Mouse (Mus musculus): ENCODE data around the gene Gm27029. TPM values are rescaled to one million over a fixed set of nuclear protein-coding genes. Genes with fewer than 3 reads are reported as not detected.

Gene Gm27029
- polyA plus RNA-seq, 1 experiment from 2014 or later, result 15.0 TPM

DNA sequence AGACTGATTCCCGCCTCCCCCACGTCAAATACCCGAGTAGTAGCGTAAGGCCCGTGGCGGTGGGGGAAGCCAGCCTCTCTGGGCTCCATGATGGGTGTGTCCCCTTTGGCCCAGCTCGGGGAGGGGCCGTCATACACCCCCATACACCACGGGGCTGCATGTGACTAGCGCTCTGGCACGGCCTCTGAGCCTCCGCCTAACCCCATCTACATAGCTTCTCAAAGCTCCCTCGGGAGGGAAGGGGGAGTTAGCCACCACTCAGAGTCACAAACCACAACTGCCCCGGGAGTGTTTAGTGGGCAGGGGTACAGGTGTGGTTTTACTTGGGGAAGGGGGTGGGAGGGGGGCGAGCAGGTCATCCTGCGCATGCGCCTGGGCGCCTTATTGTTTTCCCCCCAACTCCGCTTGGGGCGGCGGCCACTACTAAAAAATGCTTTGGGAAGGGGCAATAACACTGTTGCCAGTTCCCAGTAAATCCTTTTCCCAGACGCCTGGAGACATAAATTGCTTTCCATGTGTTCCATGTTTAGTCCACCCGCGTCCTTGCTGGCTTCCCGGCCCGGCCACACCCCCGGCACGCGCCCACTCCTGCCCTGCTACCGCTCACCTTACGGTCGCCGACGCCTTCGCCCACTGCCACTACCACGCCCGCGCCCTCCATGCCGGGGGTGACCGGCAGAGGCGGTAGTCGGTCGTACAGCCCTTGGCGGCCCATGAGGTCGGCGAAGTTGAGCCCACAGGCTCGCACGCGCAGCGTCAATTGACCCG lies 40.7 kb upstream of the Gm27029 start:
- peaks cover 74% of the 10 kb centered on the region for H3K4me1 ChIP-seq
- H3K9me3 ChIP-seq (replicated peaks), result no peaks in the 10 kb centered on the region
- peak; percentile 79 for DNase-seq (ENCODE audit: low spot score)
- peak overlapping the region; percentile 82 for H3K27ac ChIP-seq
- 1% methylated on average over 51 of the region's 51 CpGs for WGBS
- peaks cover 30% of the 10 kb centered on the region for H3K27me3 ChIP-seq (ENCODE audit: low read depth, poor library complexity, severe bottlenecking)
- H3K36me3 ChIP-seq, result peaks cover 5% of the 10 kb centered on the region; the same call in 1 of the 2 replicates
- H3K4me3 ChIP-seq, result peak overlapping the region; percentile 67

DNA sequence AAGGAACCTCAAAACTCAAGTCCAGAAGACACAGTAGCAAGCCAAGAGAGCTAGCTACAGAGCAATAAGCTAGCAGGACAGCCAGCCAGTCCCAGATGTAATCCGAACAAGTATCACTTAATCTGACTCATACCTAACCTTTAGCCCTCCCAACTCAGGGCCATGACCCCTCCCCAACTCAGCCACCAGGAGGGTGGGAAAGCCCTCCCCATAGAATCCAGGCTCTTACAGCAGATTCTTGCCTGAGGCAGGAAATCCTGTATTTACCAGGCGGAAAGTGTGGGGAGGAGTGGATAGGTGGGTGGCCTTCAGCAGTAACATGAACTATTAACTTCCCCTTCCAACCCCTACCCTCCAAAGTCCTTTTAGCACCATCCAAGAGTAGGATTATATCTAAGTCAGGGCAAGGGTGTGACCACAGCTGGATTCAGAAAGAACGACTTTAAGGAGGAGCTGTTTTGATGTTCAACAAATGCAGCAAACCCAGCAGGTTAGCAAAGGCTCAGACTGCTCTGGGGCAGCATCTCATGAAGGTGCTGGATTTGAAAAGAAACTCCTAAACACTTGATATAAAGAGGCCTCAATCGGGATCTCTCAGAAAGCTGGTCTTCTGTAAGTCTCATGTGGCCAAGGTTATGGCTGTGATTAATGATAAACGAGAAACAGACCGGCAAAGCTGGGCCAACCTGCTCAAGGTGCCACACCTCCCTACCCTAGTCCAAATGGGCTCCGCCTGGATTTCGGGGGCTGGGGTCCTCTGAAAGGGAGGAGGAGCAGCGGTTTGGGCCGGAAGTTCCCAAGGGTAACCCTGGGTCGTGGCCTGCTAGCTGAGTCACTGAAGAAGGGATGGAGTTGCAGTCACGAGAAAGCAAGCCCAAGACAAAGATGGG lies 39.9 kb upstream of the Gm27029 start, which contains the start of gene Rnd2:
Gene Rnd2, plus strand, starts transcription at position 789 of the 890 bp plus-strand sequence.
- WGBS, result 10% methylated on average over 12 of the region's 12 CpGs
- Histone ChIP-seq H3K36me3 (peaks cover 7% of the 10 kb centered on the region; the same call in 1 of the 2 replicates), H3K27ac (peak within 1 kb of the TSS; percentile 82), H3K4me3 (peak within 1 kb of the TSS; percentile 67), H3K9me3 (replicated peaks) (no peaks in the 10 kb centered on the region), H3K4me1 (peaks cover 80% of the 10 kb centered on the region), H3K27me3 (ENCODE audit: low read depth, poor library complexity, severe bottlenecking) (peaks cover 22% of the 10 kb centered on the region)
- peak; percentile 56 for DNase-seq (ENCODE audit: low spot score)

DNA sequence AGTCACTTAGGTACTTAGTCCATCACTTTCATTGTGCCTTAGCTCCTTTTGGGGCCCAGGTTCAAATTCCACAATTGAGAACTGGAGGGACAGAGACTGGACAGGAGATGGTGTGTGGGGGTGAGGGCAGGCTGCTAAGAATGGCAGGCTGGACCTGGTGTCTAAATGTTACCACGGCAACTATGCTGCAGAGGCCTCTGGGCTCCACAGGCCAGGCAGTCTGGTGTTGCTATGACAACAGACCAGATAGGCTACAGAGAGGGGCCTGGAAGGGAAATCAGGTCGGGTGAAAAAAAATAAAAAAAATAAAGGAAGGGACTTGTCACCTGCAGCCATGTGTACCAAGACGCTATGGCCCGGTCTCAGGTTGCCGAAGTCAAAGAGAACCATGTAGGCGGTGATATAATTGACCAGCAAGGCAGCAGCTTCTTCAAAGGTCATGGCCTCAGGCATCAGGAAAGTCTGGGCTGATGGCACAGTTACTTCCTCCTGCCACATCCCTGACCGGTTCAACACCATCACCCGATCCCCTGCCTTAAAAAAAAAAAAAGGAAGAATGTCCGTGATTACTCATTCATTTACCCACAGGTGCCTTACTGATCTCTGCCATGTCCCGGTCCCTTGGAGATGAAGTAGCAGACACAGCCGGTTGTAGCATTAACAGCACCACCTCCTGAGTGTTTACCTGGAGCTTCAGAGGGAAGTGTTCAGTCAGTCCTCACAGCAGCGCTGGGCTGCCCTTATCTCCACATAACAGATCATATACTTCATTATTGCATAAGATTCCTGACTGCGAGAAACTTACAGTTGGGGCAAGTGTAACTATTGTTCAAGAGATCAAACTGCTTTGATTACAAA lies 38.2 kb upstream of the Gm27029 start:
- DNase-seq (ENCODE audit: low spot score), result no peak
- Histone ChIP-seq H3K27ac (0 out of 2 replicates have a peak overlapping the region, but pooled peaks have one; percentile 5), H3K4me3 (peak overlapping the region; percentile 2; the same call in 1 of the 2 replicates), H3K27me3 (ENCODE audit: low read depth, poor library complexity, severe bottlenecking) (peaks cover 10% of the 10 kb centered on the region), H3K36me3 (peaks cover 7% of the 10 kb centered on the region; the same call in 1 of the 2 replicates), H3K9me3 (replicated peaks) (no peaks in the 10 kb centered on the region), H3K4me1 (peaks cover 82% of the 10 kb centered on the region)
- WGBS, result 46% methylated on average over 13 of the region's 13 CpGs

DNA sequence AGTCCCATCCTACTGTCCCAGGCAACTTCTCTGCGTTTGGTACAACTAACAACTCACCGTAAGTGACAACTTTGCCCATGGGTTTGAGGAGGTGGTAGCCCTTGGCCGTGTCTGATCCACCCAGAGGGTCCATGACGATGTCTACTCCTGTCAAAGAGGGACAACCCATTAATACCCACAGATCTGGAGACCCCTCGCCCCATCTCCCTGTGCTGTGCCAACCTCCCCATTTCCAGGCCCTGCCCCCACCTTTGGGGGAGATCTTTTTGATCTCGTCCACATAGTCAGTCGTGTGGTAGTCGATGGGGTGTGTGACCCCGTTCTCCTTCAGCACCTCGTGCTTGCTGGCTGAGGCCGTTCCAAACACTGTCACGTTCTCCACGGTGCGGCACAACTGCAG lies 37.5 kb upstream of the Gm27029 start:
- DNase-seq (ENCODE audit: low spot score), result no peak
- Histone ChIP-seq H3K4me3 (peak overlapping the region; percentile 2; the same call in 1 of the 2 replicates), H3K27me3 (ENCODE audit: low read depth, poor library complexity, severe bottlenecking) (peaks cover 8% of the 10 kb centered on the region), H3K9me3 (replicated peaks) (no peaks in the 10 kb centered on the region), H3K27ac (0 out of 2 replicates have a peak overlapping the region, but pooled peaks have one; percentile 5), H3K36me3 (peaks cover 7% of the 10 kb centered on the region; the same call in 1 of the 2 replicates), H3K4me1 (peaks cover 79% of the 10 kb centered on the region)
- WGBS, result 93% methylated on average over 14 of the region's 14 CpGs

DNA sequence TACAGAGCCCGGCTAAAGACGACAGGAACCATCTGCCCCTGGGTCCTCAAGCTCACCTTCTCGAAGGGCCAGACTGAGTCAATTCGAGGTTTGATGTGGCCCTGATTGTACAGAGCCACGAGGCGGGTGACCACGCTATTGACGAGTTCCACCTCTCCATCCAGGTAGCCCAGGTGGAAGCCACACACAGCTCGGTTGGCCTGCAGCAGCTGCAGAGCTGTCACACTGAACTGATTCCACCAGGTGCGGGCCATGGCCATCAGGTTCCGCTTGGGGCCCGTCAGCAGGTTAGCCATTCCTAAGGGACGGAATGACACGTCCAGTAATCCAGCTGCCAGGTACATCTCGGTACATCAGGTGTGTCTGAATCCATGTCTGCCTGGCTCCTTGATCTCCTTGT lies 35.7 kb upstream of the Gm27029 start:
- Histone ChIP-seq H3K36me3 (peaks cover 7% of the 10 kb centered on the region; the same call in 1 of the 2 replicates), H3K27ac (0 out of 2 replicates have a peak overlapping the region, but pooled peaks have one; percentile 27), H3K9me3 (replicated peaks) (no peaks in the 10 kb centered on the region), H3K27me3 (ENCODE audit: low read depth, poor library complexity, severe bottlenecking) (no peaks in the 10 kb centered on the region), H3K4me3 (no peak overlapping the region), H3K4me1 (peaks cover 65% of the 10 kb centered on the region)
- WGBS, result 86% methylated on average over 15 of the region's 15 CpGs
- no peak for DNase-seq (ENCODE audit: low spot score)

DNA sequence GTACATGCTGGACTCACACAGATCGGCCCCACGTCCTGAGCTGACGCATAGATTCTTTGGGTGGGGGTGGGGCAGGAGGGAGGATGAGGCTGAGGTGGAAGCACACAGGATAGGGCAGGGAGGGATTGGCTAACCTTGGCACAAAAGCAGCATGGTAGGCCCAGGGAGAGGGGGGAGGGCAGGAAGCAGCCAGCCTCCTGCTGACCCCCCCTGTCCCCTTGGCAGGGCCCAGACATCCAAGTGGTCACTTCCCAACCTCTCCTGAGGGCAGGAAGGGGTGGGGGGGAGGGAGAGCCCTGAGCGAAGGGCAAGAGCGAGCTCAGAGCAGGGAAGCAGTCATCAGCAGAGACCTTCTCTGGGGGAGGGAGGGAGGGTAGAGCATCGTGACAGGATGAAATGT lies 35.1 kb upstream of the Gm27029 start:
- Histone ChIP-seq H3K4me3 (no peak overlapping the region), H3K27ac (peak overlapping the region; percentile 27), H3K4me1 (peaks cover 60% of the 10 kb centered on the region), H3K9me3 (replicated peaks) (no peaks in the 10 kb centered on the region), H3K27me3 (ENCODE audit: low read depth, poor library complexity, severe bottlenecking) (no peaks in the 10 kb centered on the region), H3K36me3 (peaks cover 7% of the 10 kb centered on the region; the same call in 1 of the 2 replicates)
- 26% methylated on average over 6 of the region's 6 CpGs for WGBS
- DNase-seq (ENCODE audit: low spot score), result no peak

DNA sequence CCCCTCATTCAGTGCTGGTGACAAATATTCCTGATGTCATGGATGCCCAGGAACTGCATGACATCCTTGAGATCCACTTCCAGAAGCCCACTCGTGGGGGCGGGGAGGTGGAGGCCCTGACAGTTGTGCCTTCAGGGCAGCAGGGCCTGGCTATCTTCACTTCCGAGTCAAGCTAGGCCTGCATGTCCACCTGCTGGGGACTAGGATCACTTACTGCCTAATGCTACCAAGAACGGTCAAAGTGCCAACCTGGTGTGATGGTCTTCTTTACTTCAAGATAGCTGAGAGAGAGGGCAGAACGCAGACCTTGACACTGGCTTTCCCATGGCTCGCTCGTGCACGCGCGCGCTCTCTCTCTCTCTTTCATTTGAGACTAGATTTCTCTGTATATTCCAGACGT lies 33.6 kb upstream of the Gm27029 start:
- H3K4me1 ChIP-seq, result peaks cover 46% of the 10 kb centered on the region
- no peak for DNase-seq (ENCODE audit: low spot score)

DNA sequence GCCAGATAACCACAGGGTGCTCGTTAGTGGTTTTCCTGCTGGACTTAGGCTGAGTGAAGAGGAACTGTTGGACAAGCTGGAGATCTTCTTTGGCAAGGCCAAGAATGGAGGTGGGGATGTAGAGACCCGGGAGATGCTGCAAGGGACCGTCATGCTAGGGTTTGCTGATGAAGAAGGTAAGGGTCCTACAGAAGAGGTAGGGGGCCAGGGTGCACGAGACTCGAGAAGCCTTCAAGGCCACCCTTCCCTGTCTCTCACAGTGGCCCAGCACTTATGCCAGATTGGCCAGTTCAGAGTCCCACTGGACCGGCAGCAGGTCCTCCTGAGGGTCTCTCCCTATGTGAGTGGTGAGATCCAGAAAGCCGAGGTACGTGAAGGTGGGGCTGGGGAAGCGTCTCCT lies 33.0 kb upstream of the Gm27029 start:
- Histone ChIP-seq H3K36me3 (peaks cover 7% of the 10 kb centered on the region; the same call in 1 of the 2 replicates), H3K4me1 (peaks cover 40% of the 10 kb centered on the region)

More for the DNA sequence above, 33.6 kb upstream of the Gm27029 start:
- no peak overlapping the region for H3K4me3 ChIP-seq
- no peaks in the 10 kb centered on the region for H3K27me3 ChIP-seq (ENCODE audit: low read depth, poor library complexity, severe bottlenecking)
- H3K27ac ChIP-seq, result no peak overlapping the region
- no peaks in the 10 kb centered on the region for H3K9me3 ChIP-seq (replicated peaks)
- peaks cover 7% of the 10 kb centered on the region; the same call in 1 of the 2 replicates for H3K36me3 ChIP-seq
- 84% methylated on average over 12 of the region's 12 CpGs for WGBS

DNA sequence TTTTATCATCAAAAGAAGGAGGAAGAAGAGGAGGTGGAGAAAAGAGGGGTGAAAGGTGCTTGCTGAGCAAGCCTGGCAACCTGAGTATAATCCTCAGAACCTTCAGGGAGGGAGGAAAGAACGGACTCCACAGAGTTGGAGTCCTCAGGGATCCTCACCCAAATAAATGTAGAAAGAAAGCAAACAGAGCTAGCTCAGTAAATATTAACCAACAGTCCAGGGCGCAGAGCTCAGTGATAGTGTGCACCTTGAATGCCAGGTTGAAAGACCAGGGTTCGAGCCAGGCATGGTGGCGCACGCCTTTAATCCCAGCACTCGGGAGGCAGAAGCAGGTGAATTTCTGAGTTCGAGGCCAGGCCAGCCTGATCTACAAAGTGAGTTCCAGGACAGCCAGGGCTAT lies 31.0 kb upstream of the Gm27029 start:
- Histone ChIP-seq H3K27ac (no peak overlapping the region), H3K4me3 (no peak overlapping the region), H3K4me1 (peaks cover 31% of the 10 kb centered on the region), H3K27me3 (ENCODE audit: low read depth, poor library complexity, severe bottlenecking) (no peaks in the 10 kb centered on the region), H3K36me3 (peaks cover 4% of the 10 kb centered on the region; the same call in 1 of the 2 replicates), H3K9me3 (replicated peaks) (no peaks in the 10 kb centered on the region)
- WGBS, result 88% methylated on average over 7 of the region's 7 CpGs
- no peak for DNase-seq (ENCODE audit: low spot score)

More for the DNA sequence above, 33.0 kb upstream of the Gm27029 start:
- no peaks in the 10 kb centered on the region for H3K27me3 ChIP-seq (ENCODE audit: low read depth, poor library complexity, severe bottlenecking)
- DNase-seq (ENCODE audit: low spot score), result no peak
- WGBS, result 90% methylated on average over 9 of the region's 9 CpGs
- H3K4me3 ChIP-seq, result no peak overlapping the region
- no peaks in the 10 kb centered on the region for H3K9me3 ChIP-seq (replicated peaks)
- no peak overlapping the region for H3K27ac ChIP-seq

DNA sequence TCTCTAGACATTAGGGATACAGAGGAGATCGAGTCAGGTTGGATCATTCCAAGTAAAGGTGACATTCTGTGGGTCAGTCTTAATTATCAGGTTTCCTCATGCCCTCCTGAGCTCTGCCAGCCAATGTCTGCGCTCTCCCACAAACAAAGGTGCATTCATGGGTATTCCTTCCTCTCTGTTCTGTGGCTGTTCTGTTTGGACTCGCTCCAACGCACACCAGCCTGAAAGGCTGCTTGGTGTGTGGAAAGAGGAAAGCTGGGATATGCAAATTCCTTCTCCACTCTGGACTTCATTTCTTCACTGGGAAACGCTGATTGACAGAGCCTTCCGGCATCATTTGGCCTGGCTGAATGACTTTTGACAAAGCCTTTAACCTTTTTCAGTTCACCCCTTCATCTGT lies 30.1 kb upstream of the Gm27029 start:
- Histone ChIP-seq H3K4me1 (peaks cover 23% of the 10 kb centered on the region), H3K4me3 (no peak overlapping the region), H3K27ac (no peak overlapping the region), H3K27me3 (ENCODE audit: low read depth, poor library complexity, severe bottlenecking) (no peaks in the 10 kb centered on the region), H3K9me3 (replicated peaks) (no peaks in the 10 kb centered on the region), H3K36me3 (no peaks in the 10 kb centered on the region)
- 78% methylated on average over 6 of the region's 6 CpGs for WGBS
- DNase-seq (ENCODE audit: low spot score), result no peak

DNA sequence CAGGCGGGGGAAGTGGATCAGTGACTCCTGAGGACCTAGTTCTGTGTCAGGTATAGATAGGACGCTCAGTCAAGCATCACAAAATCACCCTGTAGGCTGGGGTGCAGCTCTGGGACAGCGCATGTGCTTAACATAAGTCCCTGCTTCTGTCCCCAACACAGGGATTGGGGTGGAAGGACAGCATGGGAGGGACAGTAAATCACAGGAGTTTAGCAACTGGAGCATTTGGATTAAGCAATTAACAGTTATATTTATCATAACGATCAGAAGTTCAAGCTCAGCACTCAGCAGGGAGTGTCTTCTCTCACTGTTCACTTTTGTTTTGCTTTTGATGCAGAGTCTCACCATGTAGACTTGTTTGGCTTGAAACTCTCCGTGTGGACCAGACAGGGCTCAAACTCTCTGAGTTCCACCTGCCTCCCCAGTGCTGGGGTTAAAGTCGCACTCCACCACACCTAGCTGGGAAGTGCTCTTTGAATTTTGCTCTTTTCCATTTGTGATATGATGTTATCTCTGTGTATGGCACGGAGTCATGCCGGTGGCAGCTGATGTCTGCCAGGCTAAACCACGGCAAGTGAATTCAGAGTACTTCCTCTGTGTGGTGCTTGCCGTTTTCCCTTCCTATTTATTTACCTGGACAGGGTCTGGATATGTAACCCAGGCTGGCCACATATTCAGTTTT lies 27.6 kb upstream of the Gm27029 start:
- no peak overlapping the region for H3K27ac ChIP-seq
- H3K27me3 ChIP-seq (ENCODE audit: low read depth, poor library complexity, severe bottlenecking), result no peaks in the 10 kb centered on the region
- 78% methylated on average over 10 of the region's 10 CpGs for WGBS
- H3K4me3 ChIP-seq, result no peak overlapping the region
- no peaks in the 10 kb centered on the region for H3K9me3 ChIP-seq (replicated peaks)
- H3K4me1 ChIP-seq, result peaks cover 7% of the 10 kb centered on the region
- no peaks in the 10 kb centered on the region for H3K36me3 ChIP-seq
- no peak for DNase-seq (ENCODE audit: low spot score)

Measured in limb, embryonic 10.5 days (tissue).